Mouse (Mus musculus) brain, embryonic 14.5 days (tissue): Measurements from ENCODE around the gene Sub1. TPM values are rescaled to one million over a fixed set of nuclear protein-coding genes. Genes with fewer than 3 reads are reported as not detected.
A peak's percentile ranks its signal among the peaks of the same experiment; 100 is the strongest.

Experiments used
- DNase-seq: peaks from one replicate; pipeline ENCODE4 v3.0.0-alpha.2; 2011; ENCODE audit warnings: low read depth
- CTCF ChIP-seq: fragments of 200-500 bp; IDR thresholded peaks from 2 replicates; pipeline ENCODE4 v1.5.1; 2012; ENCODE audit warnings: inconsistent platforms, mild to moderate bottlenecking, moderate library complexity, borderline replicate concordance; ENCODE audit not compliant: insufficient read depth, insufficient read length; ENCODE audit errors: extremely low read depth
- POLR2A ChIP-seq: fragments of 200-500 bp; IDR thresholded peaks from 2 replicates; pipeline ENCODE4 v1.6.1; 2012; ENCODE audit warnings: mild to moderate bottlenecking, inconsistent platforms, borderline replicate concordance; ENCODE audit not compliant: poor library complexity, insufficient read depth, insufficient read length, severe bottlenecking; ENCODE audit errors: extremely low read depth
- polyA plus RNA-seq: library from polyadenylated mRNA; depleted of rRNA; stranded (reverse); fragments of >200 nt; gene quantifications from 2 replicates; pipeline ENCODE4 v1.2.3, GENCODE M21; 2012

Sub1 gene
- polyA plus RNA-seq, 1 experiment, result 151 TPM

DNA sequence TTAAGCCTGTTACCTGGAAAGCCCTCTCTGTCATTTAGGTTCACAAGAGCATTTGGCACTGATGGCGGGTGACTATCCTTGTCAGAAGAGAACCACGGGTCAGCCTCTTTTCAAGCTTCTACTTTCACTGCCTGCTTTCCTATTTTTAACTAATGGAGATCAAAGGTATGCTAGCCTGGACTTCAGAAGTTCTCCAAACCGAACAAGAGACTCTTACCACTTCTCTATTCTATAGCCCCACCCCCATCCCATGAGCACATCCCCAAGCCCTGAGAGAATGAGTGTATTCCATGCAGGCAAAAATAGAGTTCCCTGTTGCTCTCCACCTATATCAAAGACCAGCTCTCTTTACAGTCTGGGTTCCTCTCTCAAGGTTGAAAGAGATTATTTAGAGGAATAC is 31.0 kb upstream of the Sub1 start:
- TF ChIP-seq POLR2A (no peak), CTCF (no peak)
- DNase-seq, result no peak

DNA sequence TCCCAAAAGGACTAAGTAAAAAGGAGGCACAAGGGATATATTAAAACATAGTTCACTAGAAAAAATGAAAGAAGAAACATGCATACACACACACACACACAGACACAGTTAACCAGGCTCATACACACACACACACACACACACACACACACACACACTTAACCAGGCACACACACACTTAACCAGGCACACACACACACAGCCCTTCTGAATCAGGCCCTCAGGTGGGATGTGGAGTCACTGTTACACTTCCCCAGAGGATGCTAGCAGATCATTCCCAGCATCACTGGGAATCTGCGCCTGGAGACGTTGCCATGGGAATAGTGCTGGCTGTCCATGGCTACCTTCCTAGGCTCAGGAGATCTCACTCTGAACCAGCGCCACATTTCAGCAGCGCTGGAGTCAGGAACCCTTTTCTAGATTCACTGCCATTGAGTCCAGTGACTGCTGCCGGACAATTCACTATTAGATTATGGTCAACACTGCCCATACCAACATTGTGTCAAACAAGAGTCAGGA is 30.2 kb upstream of the Sub1 start:
- no peak for TF ChIP-seq POLR2A
- TF ChIP-seq CTCF, result no peak
- no peak for DNase-seq

DNA sequence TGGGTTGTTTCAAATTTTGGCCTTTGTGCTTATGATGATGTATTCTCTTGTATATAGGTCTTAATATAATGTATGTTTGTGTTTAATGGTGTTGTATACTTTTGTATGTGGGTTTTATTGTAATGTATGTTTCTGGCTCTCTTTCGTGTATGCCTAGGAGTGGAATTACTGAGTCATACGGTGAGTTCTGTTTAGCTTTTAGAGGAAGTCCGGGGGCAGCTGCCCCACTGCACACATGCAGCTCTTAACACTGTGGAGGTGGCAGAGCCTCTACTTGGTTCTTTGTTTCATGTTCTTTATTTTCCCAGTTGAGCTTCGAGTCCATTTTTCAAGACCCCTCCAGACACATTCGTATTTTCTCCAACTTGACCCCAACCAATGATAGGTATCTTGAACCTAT is 29.2 kb upstream of the Sub1 start:
- DNase-seq, result no peak
- TF ChIP-seq CTCF (no peak), POLR2A (no peak)

DNA sequence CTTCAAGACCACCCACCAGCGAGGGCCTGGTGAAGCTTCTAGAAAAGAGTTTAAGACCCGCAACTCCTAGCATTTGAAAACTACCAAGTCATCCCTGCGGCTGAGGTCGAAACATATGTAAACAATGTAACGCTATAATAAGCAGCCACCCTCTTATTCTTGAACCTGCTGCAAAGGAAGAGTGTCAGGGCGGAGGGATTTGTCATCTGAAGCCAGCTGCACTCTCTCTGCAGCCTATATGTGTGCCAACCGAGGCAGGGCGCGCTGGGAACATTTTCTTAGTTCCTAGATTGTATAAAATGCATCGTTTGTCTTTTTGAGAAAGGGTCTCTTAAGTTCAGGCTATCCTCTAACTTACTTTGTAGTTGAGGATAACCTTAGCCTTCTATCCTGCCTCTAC is 28.6 kb upstream of the Sub1 start:
- TF ChIP-seq POLR2A (no peak), CTCF (no peak)
- DNase-seq, result no peak

DNA sequence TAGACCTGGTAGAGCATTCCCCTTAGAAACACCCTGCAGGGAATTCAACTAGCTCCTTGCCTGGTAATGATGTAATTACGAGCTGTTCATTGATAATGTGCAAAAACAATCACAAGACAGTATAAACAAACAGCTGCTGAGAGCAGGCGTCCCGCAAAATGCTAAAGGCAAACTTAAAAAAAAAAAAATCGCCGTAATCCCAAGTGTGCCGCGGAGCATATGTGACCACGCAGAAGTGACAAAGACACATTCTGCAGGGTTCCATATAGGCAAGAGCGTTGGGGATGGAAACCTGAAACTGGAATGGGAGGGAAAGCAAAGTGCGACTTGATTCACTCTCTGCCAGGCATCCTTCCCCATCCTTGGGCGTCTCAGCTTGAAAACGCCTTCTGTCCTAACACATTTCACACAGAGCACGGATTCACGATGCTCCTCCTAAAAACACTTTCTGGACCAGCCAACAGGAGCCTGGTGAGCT is 28.0 kb upstream of the Sub1 start:
- DNase-seq, result peak; percentile 81
- TF ChIP-seq CTCF (no peak), POLR2A (no peak)

DNA sequence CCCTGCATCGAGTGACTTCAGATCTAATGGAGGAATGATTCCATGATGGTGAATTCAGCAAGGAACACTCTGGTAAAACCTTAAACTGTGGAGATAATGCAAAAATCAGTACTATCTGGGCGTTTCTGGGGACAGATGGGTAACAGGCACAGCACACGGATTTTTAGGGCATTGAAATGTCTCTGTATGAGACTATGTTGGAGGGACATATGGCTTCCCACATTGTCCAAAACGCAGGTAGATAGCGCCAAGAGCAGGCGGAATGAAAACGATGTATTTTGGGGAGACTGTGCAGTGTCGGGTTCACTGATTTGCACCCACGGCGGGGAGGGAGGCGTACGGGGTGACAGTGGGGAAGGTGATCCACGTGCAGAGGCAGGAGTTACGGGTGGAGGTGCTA is 22.7 kb upstream of the Sub1 start:
- DNase-seq, result no peak
- TF ChIP-seq POLR2A, result no peak
- no peak for TF ChIP-seq CTCF

DNA sequence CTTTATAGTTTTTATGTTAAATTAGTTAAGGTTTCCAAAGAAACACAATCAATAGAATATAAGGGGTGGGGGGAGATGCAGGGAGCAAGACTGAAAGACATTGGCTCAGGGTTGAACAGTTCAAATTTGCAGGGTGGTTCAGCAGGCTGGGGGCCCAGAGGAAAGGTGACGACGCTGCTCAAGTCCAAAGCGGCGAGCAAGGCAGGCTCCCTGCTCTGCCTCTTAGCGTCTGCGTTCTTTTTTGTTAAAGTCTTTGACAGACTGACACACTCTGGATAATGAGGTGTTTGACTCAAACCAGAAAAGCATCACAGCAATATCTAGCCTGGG is 21.6 kb upstream of the Sub1 start:
- DNase-seq, result no peak
- TF ChIP-seq CTCF (no peak), POLR2A (no peak)

DNA sequence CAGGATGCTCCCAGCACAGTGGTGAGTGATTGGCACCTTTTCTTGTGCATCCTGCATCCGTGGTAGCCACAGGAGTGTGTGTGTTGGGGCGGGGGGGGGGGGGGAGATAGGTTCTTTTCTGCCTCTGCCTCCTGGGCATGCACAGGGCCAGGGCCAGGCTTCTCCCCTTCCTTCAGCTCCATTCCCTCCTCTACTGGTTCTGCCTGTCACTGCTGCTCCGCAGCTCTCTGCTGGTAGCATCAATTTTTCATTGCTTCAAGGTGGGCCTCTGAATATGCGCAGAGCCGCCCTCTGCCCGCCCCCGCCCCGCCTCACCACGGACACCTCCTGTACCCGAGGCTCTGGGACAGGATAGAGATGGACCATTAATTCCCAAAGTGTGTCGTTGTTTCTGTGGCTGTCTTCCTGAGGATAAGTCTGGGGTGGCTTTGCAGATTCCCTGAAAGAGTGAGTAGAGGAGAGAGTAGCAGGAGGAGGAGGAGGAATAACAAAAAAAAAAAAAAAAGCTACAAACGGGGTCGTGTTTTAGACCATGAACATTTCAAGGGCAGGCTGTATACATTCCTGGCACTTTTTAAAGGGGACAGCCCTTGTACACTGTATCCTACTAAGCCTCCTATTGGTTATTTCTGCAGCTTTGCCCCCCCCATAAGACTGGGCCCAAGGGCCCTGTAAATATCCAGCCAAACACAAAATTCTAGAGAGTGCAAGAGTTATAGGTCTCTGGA is 21.1 kb upstream of the Sub1 start:
- TF ChIP-seq POLR2A (no peak), CTCF (no peak)

DNA sequence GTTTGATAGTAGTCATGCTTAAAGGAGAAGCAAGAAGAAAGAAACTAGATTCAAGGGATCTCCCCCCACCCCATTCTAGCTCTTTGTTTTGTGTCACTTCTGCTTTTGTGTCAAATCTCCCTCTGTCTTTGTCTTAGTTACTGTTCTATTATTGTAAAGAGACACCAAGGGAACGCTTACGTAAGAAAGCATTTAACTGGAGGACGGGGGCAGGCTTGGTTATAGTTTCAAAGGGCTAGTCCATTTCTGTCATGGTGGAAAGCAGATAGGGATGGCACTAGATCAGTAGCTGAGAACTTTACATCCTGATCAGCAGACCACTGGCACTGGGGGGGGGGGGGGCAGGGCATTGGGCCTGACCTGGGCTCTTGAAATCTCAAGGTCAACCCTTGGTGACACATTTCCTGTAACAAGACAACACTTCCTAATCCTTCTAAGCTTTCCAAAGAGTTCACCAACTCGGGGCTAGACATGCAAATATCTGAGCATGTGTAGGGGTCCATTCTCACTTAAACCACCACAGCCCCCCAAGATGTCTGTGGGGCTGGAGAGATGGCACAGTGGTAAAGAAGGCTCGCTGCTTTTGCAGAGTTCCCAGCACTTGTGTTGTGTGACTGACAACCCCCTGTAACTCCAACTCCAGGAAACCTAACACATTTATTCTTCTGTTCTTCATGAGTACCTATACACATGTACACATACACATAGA is 17.6 kb upstream of the Sub1 start:
- TF ChIP-seq POLR2A (no peak), CTCF (no peak)
- DNase-seq, result no peak

More for the DNA sequence above, 21.1 kb upstream of the Sub1 start:
- DNase-seq, result no peak

DNA sequence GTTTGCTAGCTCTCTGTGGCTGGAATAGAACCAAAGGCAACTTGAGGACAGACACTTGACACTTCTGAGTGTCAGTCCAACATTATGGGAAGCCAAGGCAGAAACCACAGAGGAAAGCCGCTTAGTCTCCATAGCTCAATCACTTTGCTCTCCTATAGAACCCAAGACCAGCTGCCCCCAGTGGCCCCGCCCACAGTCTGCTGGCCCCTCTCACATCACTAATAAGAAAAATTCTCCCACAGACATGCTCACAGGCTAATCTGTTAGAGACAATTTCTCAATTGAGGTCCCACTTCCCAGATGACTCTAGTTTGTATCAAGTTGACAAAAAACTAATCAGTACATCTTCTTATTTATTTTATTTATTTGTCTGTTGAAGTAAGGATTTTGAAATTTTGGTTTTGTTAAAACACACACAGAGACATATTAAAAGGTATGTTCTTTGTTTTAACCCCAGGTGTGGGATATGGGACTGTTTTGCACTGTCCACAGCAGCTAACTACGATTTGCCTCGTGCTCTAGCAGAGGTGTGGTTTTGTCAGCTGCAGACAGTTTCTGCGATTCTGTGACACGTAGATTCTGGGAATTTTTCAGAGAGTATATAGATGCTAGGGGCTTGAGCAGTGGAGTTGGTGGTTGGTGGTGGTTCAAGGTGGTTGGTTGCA is 16.9 kb upstream of the Sub1 start:
- DNase-seq, result no peak
- TF ChIP-seq CTCF (no peak), POLR2A (no peak)

DNA sequence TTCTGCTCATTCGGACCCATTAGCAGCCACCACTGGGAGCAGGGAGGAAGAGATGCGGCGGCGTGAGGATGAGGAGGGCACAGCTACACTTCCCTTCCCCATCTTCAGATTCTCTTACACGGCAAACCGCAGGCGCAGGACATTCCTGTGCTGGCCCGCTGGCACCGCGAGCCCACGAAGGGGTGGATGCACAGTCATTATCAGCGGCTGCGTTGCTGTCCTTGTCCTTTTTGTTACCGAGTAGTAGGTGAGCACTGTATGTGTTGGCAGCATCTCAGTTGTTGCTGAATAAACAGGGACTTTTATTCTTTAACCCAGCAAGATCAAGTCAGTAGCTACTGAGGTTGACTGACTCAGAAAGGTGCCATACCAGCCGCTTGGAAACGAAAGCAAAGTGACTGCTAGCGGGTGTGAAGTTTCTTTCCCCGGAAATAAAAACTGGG is 13.8 kb upstream of the Sub1 start:
- DNase-seq, result no peak
- TF ChIP-seq CTCF (no peak), POLR2A (no peak)
